In genomic region chr10:61370273-61370979, GRCm38 (mm10) we compare ENCODE assay signal across 10 mouse cellular contexts. TPM values are rescaled to one million over a fixed set of nuclear protein-coding genes. Genes with fewer than 3 reads are reported as not detected.
DNase-seq lines count a peak whose midpoint lies in the region; ATAC-seq and TF ChIP-seq lines count a peak whose summit lies in the region.
"Had no signal": no experiment of that assay in that cellular context is flagged by ENCODE, and none has a peak within 500 bp of the region (broad histone marks: within the 10 kb centered on the region; RNA-seq: fewer than 3 reads in every experiment).

No protein-coding gene starts in this region.

- peak; percentile 45 for DNase-seq in gastrocnemius, adult 18-20 months (ENCODE audit: low spot score)
- DNase-seq in gastrocnemius, postnatal 4 days (ENCODE audit: low spot score in 2 of 2), result no peak
- no peak for DNase-seq in embryonic facial prominence, embryonic 14.5 days (ENCODE audit: low spot score)
- DNase-seq in intestine, embryonic 14.5 days (ENCODE audit: low spot score), result peak; percentile 50
- no peak for DNase-seq in liver, postnatal 0 days
- DNase-seq in cerebellum, postnatal 25 days, result no peak
- no peak for DNase-seq in forebrain, embryonic 11.5 days (ENCODE audit: low spot score)
- no peak for DNase-seq in frontal cortex, postnatal 14 days (ENCODE audit: low spot score in 2 of 2)

- no peaks in the 10 kb centered on the region for H3K36me3 ChIP-seq in embryonic facial prominence, embryonic 14.5 days (ENCODE audit: control insufficient read depth, insufficient read depth, low read length)
- no peaks in the 10 kb centered on the region for H3K36me3 ChIP-seq in intestine, embryonic 14.5 days (ENCODE audit: control insufficient read depth, insufficient read depth, low read length)
- no peaks in the 10 kb centered on the region for H3K36me3 ChIP-seq in liver, postnatal 0 days (replicated peaks; ENCODE audit: insufficient read depth, low read length)
- H3K36me3 ChIP-seq in forebrain, embryonic 11.5 days (ENCODE audit: control insufficient read depth, insufficient read depth, low read length), result no peaks in the 10 kb centered on the region

- no peaks in the 10 kb centered on the region for H3K27me3 ChIP-seq in embryonic facial prominence, embryonic 14.5 days (replicated peaks; ENCODE audit: control insufficient read depth, insufficient read depth, low read length)
- H3K27me3 ChIP-seq in intestine, embryonic 14.5 days (replicated peaks; ENCODE audit: control insufficient read depth, insufficient read depth, low read length), result no peaks in the 10 kb centered on the region
- no peaks in the 10 kb centered on the region for H3K27me3 ChIP-seq in liver, postnatal 0 days (ENCODE audit: insufficient read depth, low read length)
- no peaks in the 10 kb centered on the region for H3K27me3 ChIP-seq in forebrain, embryonic 11.5 days (ENCODE audit: control insufficient read depth, insufficient read depth, low read length)

- peak overlapping the region; percentile 28; the same call in 1 of the 2 replicates for H3K9ac ChIP-seq in embryonic facial prominence, embryonic 14.5 days (ENCODE audit: low read depth, low read length)
- no peak overlapping the region for H3K9ac ChIP-seq in intestine, embryonic 14.5 days (ENCODE audit: low read length)
- no peak overlapping the region for H3K9ac ChIP-seq in liver, postnatal 0 days (replicated peaks)
- no peak overlapping the region for H3K9ac ChIP-seq in forebrain, embryonic 11.5 days (ENCODE audit: low read length)

- no peak overlapping the region for H3K4me3 ChIP-seq in embryonic facial prominence, embryonic 14.5 days (ENCODE audit: low read depth, low read length)
- no peak overlapping the region for H3K4me3 ChIP-seq in intestine, embryonic 14.5 days (ENCODE audit: low read depth, low read length)
- H3K4me3 ChIP-seq in liver, postnatal 0 days (ENCODE audit: low read depth, low read length), result no peak overlapping the region
- H3K4me3 ChIP-seq in forebrain, embryonic 11.5 days (ENCODE audit: low read depth, low read length), result no peak overlapping the region

- H3K4me2 ChIP-seq in embryonic facial prominence, embryonic 14.5 days (ENCODE audit: low read depth, low read length), result no peak overlapping the region
- H3K4me2 ChIP-seq in intestine, embryonic 14.5 days (ENCODE audit: low read length), result no peak overlapping the region
- H3K4me2 ChIP-seq in liver, postnatal 0 days (ENCODE audit: low read depth, low read length), result no peak overlapping the region
- H3K4me2 ChIP-seq in forebrain, embryonic 11.5 days (ENCODE audit: low read depth, low read length, severe bottlenecking), result no peak overlapping the region

- H3K4me1 ChIP-seq in embryonic facial prominence, embryonic 14.5 days (ENCODE audit: control insufficient read depth, insufficient read depth, low read length), result peaks cover 10% of the 10 kb centered on the region; the same call in 1 of the 2 replicates
- peaks cover 39% of the 10 kb centered on the region for H3K4me1 ChIP-seq in intestine, embryonic 14.5 days (replicated peaks; ENCODE audit: control insufficient read depth, insufficient read depth, low read length)
- H3K4me1 ChIP-seq in liver, postnatal 0 days (ENCODE audit: insufficient read depth), result peaks cover 18% of the 10 kb centered on the region
- 0 out of 2 replicates have a peak, but pooled peaks cover 1% of the 10 kb centered on the region for H3K4me1 ChIP-seq in forebrain, embryonic 11.5 days (replicated peaks; ENCODE audit: control insufficient read depth, insufficient read depth, low read length)

- ATAC-seq in embryonic facial prominence, embryonic 14.5 days (ENCODE audit: low read depth), result no peak
- no peak for ATAC-seq in intestine, embryonic 14.5 days (replicated peaks; ENCODE audit: low FRiP score, low TSS enrichment, low read depth)
- peak; percentile 45 for ATAC-seq in liver, postnatal 0 days
- no peak for ATAC-seq in forebrain, embryonic 11.5 days (replicated peaks; ENCODE audit: low FRiP score)

- TF ChIP-seq EP300 in liver, postnatal 0 days (IDR thresholded peaks at IDR 0.05; ENCODE audit: low read depth), result no peak

- no peaks in the 10 kb centered on the region for H3K9me3 ChIP-seq in embryonic facial prominence, embryonic 14.5 days (ENCODE audit: control insufficient read depth, low read length)
- H3K9me3 ChIP-seq in intestine, embryonic 14.5 days (ENCODE audit: control insufficient read depth, low read length), result no peaks in the 10 kb centered on the region
- no peaks in the 10 kb centered on the region for H3K9me3 ChIP-seq in liver, postnatal 0 days (ENCODE audit: low read length)
- no peaks in the 10 kb centered on the region for H3K9me3 ChIP-seq in forebrain, embryonic 11.5 days (ENCODE audit: control insufficient read depth, low read length)

- WGBS in embryonic facial prominence, embryonic 14.5 days, result 54% methylated on average over 18 of the region's 18 CpGs
- 39% methylated on average over 18 of the region's 18 CpGs for WGBS in intestine, embryonic 14.5 days
- WGBS in liver, postnatal 0 days (ENCODE audit: insufficient replicate concordance), result 67% methylated on average over 18 of the region's 18 CpGs
- 74% methylated on average over 18 of the region's 18 CpGs for WGBS in forebrain, embryonic 11.5 days

- no peak overlapping the region for H3K27ac ChIP-seq in embryonic facial prominence, embryonic 14.5 days (replicated peaks; ENCODE audit: low read depth, low read length)
- peak overlapping the region; percentile 54 for H3K27ac ChIP-seq in intestine, embryonic 14.5 days (ENCODE audit: low read depth)
- peak overlapping the region; percentile 41; the same call in 1 of the 2 replicates for H3K27ac ChIP-seq in liver, postnatal 0 days (ENCODE audit: low read depth)
- H3K27ac ChIP-seq in forebrain, embryonic 11.5 days (ENCODE audit: low read depth, low read length), result no peak overlapping the region

- TF ChIP-seq CTCF in liver, postnatal 0 days (IDR thresholded peaks at IDR 0.05; ENCODE audit: low read depth), result no peak

RNA-seq across cellular contexts. Expression of gene Pald1, which starts 12.9 kb away (rescaled TPM):
- total RNA-seq in gastrocnemius, adult 18-20 months (2021), result 1 to 10 TPM; 5.1 to 6.3 TPM
- 10 to 100 TPM; 32.1 to 35.9 TPM for total RNA-seq in gastrocnemius, postnatal 4 days (2021)
- polyA plus RNA-seq in embryonic facial prominence, embryonic 14.5 days (2014; fragmentation: Nextera tagmentation; extraction: Ambion mirVana), result 20.7 and 21.1 TPM in 2 replicates
- polyA plus RNA-seq in intestine, embryonic 14.5 days (2014; fragmentation: Nextera tagmentation; extraction: Ambion mirVana), result 18.3 and 19.6 TPM in 2 replicates
- polyA plus RNA-seq in liver, postnatal 0 days (2015; fragmentation: Nextera tagmentation; extraction: Ambion mirVana), result 3.7 and 3.8 TPM in 2 replicates
- 21.3 and 22.9 TPM in 2 replicates for polyA plus RNA-seq in forebrain, embryonic 11.5 days (2014; fragmentation: Nextera tagmentation; extraction: Ambion mirVana)
- total RNA-seq: neutrophil, adult 5-6 weeks had no signal

RNA-seq across cellular contexts. Expression of gene Nodal, which starts 47.3 kb away (rescaled TPM):
- total RNA-seq in gastrocnemius, adult 18-20 months (2021), result under 1 TPM; 0.09 to 0.11 TPM
- under 1 TPM in 1 of 2 experiments, not detected in 1; 0.25 TPM for total RNA-seq in gastrocnemius, postnatal 4 days (2021)
- polyA plus RNA-seq in embryonic facial prominence, embryonic 14.5 days (2014; fragmentation: Nextera tagmentation; extraction: Ambion mirVana), result 0.10 and 0.13 TPM in 2 replicates
- 0.50 and 0.54 TPM in 2 replicates for polyA plus RNA-seq in intestine, embryonic 14.5 days (2014; fragmentation: Nextera tagmentation; extraction: Ambion mirVana)
- 0.08 and 0.19 TPM in 2 replicates for polyA plus RNA-seq in liver, postnatal 0 days (2015; fragmentation: Nextera tagmentation; extraction: Ambion mirVana)
- polyA plus RNA-seq in forebrain, embryonic 11.5 days (2014; fragmentation: Nextera tagmentation; extraction: Ambion mirVana), result not detected in 2 replicates
- total RNA-seq: neutrophil, adult 5-6 weeks had no signal
- polyA plus RNA-seq: C2C12 had no signal

Comparison
In these comparisons a context has a peak if more than half of its experiments do, and no peak if none do; other contexts are left out.
1. DNase-seq: peak in gastrocnemius, adult 18-20 months (single experiment) and intestine, embryonic 14.5 days (single experiment); none in gastrocnemius, postnatal 4 days (0 of 2), embryonic facial prominence, embryonic 14.5 days (single experiment), liver, postnatal 0 days (single experiment), cerebellum, postnatal 25 days (0 of 2), forebrain, embryonic 11.5 days (single experiment) and frontal cortex, postnatal 14 days (0 of 2).
2. H3K27ac ChIP-seq: peak in intestine, embryonic 14.5 days (single experiment) and liver, postnatal 0 days (single experiment); none in embryonic facial prominence, embryonic 14.5 days (single experiment) and forebrain, embryonic 11.5 days (single experiment).